Mouse (Mus musculus): Measurements from ENCODE around the gene Retreg1.

Retreg1 gene

GRCm38 (mm10) chr15:25884416-25884958 lies 41.5 kb downstream of the Retreg1 start:
- no peak for DNase-seq

- peak; percentile 47 to 61 for DNase-seq
Measured at GRCm38 (mm10) chr15:25886581-25887011, 43.6 kb downstream of the Retreg1 start.

GRCm38 (mm10) chr15:25889927-25890326 lies 46.9 kb downstream of the Retreg1 start:
- DNase-seq, result no peak

- DNase-seq, result no peak
Measured at GRCm38 (mm10) chr15:25891556-25891955, 48.6 kb downstream of the Retreg1 start.

DNA sequence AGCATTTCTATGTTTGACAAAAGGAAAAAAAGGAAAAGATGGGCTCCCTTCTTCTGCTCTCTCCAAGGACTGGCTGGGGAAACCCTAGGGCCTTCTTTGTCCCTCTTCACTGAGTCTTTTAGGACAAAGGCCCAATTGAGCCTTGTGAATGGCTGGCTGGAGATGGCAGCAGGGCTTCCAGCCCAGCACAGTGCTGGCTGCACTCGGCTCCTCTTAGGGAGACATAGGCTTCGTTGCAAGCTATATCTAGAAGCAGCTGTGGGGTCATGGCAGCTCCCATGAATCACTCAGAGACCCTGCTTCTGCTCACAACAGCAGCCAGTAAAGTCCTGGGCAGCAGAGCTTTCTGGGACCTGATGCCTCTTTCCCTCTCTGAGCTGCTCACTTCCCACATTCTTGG lies 50.3 kb downstream of the Retreg1 start:
- peak; percentile 68 to 72 for DNase-seq

DNA sequence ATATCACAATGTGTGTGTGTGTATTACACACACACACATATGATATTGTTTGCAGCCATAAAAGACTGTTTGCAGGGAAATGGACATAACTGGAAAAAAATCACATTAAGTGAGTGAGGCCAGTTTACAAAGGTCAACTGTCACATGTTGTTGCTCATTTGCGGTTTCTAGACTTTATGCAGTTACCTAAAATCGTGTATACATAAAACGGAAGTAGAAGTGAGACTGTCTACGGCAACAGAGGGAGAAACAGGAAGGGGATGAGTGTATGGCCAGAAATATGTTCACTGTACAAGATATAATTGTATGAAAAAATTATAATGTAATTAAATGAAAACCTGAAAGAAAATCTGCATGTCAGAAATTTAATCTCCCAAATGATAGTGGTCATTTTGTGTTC lies 53.8 kb downstream of the Retreg1 start:
- no peak for DNase-seq

DNA sequence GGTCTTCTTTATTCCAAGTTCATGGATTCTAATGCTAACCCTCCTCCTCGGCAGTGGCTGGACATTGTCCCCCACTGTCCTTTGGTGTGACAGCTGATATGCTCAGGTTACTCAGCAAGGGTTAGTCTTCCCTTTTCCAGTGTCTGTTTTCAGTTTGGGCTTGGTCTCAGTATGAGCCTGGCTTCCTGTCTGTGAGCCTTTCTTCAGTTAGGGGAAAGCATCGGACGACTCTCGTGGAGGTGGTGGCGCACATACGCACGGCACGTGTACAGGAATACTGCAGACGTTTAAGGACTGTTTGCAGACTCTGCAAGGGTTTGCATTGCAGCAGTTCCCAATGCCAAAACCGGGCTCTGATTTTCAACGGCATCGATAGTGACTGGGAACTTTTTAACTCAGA lies 54.6 kb downstream of the Retreg1 start:
- no peak for DNase-seq

DNA sequence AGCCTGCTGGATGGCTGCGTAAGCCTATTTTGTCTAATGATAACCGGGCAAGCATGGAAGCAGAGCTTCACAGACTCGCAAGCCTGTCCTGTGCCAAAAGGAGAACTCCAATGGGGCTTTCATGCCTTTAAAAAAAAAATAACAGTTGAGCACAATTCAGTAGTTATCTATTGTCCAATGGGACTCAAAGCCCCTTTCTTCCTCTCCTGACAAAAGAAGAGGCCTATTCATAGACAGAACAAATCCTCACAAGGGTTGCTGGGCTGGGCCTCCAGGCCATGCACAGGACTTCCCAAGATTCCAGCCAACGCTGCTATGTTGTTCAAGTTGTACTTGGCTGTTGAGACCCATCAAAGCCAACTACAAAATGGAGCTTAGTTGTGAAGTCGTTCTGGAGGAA lies 56.0 kb downstream of the Retreg1 start:
- no peak for DNase-seq

GRCm38 (mm10) chr15:25900540-25900939 lies 57.6 kb downstream of the Retreg1 start:
- DNase-seq, result peak; percentile 86 to 88

GRCm38 (mm10) chr15:25902931-25903615 lies 60.1 kb downstream of the Retreg1 start:
- DNase-seq, result no peak

DNA sequence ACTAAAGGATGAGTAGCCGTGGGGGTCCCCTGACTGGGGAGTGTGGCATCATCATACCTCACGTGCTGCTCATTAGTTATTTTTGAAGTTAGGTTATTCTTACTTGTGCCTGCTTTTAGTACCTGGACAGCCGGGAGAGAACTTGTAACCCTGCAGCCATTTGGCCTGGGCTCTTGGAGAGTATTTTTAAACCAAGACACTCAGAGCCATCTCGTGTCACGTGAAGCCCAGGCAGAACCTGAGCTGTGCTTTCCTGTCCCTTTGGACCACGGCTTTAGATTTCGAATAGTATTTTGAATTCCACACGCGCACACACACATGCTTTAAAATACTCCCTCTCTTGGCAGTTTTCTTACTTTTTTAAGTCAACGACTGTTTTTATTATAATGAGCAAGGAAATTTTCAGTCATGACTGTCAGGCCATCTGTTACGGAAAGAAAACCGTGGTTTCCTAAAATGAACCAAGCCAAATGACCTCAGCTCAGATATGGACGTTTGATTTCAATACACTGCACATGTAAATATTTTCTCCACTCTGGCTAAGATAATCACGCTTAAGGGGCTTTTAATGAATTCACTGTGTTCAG lies 61.5 kb downstream of the Retreg1 start:
- no peak for DNase-seq

GRCm38 (mm10) chr15:25909783-25910494 lies 67.0 kb downstream of the Retreg1 start:
- no peak for DNase-seq

GRCm38 (mm10) chr15:25910495-25910865 lies 67.5 kb downstream of the Retreg1 start:
- DNase-seq, result no peak

DNA sequence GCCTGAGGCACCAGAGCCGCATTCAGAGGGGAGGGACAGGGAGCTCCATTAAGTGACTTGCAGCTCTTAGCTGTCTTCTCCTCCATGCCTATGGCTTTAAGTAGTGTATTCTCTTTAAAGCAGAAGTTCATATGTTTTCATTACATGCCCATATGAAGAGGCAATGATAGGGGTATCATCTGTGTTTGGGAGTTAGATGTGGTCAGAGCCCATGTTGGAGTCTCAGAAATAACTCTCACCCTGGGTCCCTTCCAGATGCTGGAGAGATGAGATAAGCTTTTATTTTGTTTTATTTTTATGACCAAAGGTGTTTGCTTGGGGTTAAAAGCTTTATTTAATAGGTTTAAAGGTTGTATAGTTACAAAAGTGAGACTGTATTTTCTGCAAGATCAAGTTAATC lies 67.9 kb downstream of the Retreg1 start:
- DNase-seq, result no peak

DNA sequence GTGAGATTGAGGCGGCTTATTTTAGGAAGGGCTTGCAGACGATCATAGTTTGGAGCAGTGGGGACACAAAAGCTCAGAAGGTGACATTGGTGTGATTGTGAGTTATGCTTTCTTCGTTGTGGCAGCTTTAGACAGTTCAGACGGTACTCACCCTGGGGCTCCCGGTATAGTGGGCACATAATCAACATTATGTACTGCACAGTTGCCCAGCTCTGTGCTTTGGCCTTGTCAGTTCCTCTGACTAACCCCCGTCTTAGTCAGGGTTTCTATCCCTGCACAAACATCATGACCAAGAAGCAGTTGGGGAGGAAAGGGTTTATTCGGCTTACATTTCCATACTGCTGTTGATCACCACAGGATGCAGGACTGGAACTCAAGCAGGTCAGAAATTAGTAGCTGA lies 69.9 kb downstream of the Retreg1 start:
- no peak for DNase-seq

DNA sequence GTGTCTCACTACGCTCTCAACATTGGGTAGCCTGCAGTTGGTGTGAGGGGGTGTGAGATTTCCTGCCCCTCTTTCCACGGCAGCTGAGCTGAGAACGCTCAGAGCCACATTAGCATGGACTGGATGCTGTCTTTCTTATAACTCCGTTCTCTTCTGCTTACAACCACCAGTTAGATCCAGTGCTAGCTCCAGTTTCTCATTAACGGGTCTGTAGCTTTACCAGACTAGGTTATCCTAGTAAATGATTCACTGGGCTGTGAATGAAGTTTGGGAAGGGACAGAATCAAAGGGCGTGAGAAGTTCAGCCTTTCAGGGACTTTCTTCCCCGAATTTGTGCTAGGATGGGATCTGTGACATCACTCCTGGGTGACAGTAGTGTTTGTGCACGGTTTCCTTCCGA lies 70.7 kb downstream of the Retreg1 start:
- peak in 1 of 2 experiments; percentile 45 for DNase-seq

DNA sequence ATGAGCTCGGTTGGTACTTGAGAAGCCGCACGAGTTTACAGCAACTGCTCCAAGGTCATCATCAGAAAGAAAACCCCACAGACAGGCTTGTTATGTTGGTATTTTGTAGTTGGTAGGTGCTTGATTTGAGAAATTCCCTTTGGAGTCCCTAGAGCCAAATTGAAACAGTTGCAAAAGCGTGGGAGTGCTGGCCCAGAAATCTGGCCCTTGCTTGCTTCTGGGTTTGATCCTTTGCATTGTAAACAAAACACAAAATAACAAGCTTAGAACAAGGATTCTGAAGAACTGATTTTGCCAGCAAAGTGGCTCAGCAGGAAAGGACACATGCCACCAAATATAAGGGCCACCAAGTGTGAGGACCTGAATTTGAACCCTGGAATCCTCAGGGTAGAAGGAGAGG lies 71.2 kb downstream of the Retreg1 start:
- DNase-seq, result no peak

GRCm38 (mm10) chr15:25915013-25915412 lies 72.0 kb downstream of the Retreg1 start:
- DNase-seq, result no peak

- no peak for DNase-seq
Measured at GRCm38 (mm10) chr15:25915574-25916205, 72.7 kb downstream of the Retreg1 start.

GRCm38 (mm10) chr15:25916252-25916651 lies 73.3 kb downstream of the Retreg1 start:
- no peak for DNase-seq

- DNase-seq, result no peak
Measured at GRCm38 (mm10) chr15:25918641-25919040, 75.7 kb downstream of the Retreg1 start.

DNA sequence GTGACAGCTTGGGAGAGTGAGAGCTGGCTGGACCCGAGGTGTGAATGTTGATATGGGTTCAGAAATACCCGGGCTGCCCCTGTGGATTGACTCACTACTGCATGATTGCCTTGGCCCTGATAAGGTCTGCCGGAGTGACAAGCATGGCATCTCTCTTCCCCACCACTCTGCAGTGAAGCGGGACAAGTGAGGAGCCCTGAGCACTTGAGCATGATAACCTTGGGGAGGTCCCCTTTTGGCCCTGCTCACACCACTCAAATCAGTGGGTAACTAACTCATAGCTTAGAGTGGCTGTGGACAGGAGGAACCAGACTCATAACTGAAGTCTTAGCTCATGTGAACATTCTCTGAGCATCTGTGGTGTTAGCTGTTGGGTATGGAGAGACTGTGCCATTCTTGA lies 77.0 kb downstream of the Retreg1 start:
- DNase-seq, result no peak

GRCm38 (mm10) chr15:25920886-25921285 lies 77.9 kb downstream of the Retreg1 start:
- no peak for DNase-seq

Data from kidney, postnatal 4 days (tissue).